Mouse (Mus musculus): ENCODE data around the gene Camta1. TPM values are rescaled to one million over a fixed set of nuclear protein-coding genes. Genes with fewer than 3 reads are reported as not detected.

Gene Camta1
- polyA plus RNA-seq, 1 experiment from 2014 or later, result 83.5 TPM

- H3K4me2 ChIP-seq (replicated peaks; ENCODE audit: low read depth, low read length), result no peak overlapping the region
- 93% methylated on average over 7 of the region's 7 CpGs for whole genome bisulfite sequencing
- H3K27ac ChIP-seq (ENCODE audit: low read length), result no peak overlapping the region
- no peaks in the 10 kb centered on the region for H3K36me3 ChIP-seq (ENCODE audit: insufficient read depth, low read length)
- no peaks in the 10 kb centered on the region for H3K9me3 ChIP-seq (ENCODE audit: low read length)
- no peak overlapping the region for H3K4me3 ChIP-seq (ENCODE audit: low read length)
- peaks cover 5% of the 10 kb centered on the region; the same call in 1 of the 2 replicates for H3K4me1 ChIP-seq (ENCODE audit: insufficient read depth, low read length)
- H3K9ac ChIP-seq (replicated peaks; ENCODE audit: low read length), result no peak overlapping the region
- no peaks in the 10 kb centered on the region for H3K27me3 ChIP-seq (ENCODE audit: insufficient read depth, low read length)
- ATAC-seq (ENCODE audit: low FRiP score, low TSS enrichment), result no peak
Measured at GRCm38 (mm10) chr4:151414952-151415351, 446.7 kb downstream of the Camta1 start.

GRCm38 (mm10) chr4:151411641-151412061 is 450.0 kb downstream of the Camta1 start:
- Histone ChIP-seq H3K4me3 (ENCODE audit: low read length) (no peak overlapping the region), H3K4me2 (replicated peaks; ENCODE audit: low read depth, low read length) (no peak overlapping the region), H3K4me1 (ENCODE audit: insufficient read depth, low read length) (peaks cover 5% of the 10 kb centered on the region; the same call in 1 of the 2 replicates), H3K36me3 (ENCODE audit: insufficient read depth, low read length) (no peaks in the 10 kb centered on the region), H3K27ac (ENCODE audit: low read length) (no peak overlapping the region), H3K27me3 (ENCODE audit: insufficient read depth, low read length) (no peaks in the 10 kb centered on the region), H3K9ac (replicated peaks; ENCODE audit: low read length) (no peak overlapping the region), H3K9me3 (ENCODE audit: low read length) (no peaks in the 10 kb centered on the region)
- no peak for ATAC-seq (ENCODE audit: low FRiP score, low TSS enrichment)
- 27% methylated on average over 14 of the region's 14 CpGs for WGBS

DNA sequence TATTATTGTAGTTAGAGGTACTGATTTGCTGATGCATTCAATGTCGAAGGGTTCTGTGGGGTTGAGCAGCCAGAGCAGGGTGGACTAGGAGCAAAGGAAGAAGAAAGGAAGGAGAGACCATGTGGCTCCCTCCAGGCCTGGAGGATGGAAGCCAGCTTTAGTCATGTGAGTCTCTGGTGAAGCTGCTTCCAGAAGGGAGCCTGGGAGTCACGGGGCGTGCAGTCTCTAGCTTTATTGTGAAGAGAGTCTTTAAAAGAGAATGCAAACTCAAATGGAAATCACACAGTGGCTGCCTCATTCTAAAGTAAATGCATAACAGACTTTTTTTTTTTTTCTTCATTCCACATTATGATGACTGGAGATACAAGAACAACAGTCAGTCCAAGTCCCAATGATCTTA is 450.7 kb downstream of the Camta1 start:
- Histone ChIP-seq H3K9ac (replicated peaks; ENCODE audit: low read length) (no peak overlapping the region), H3K4me3 (ENCODE audit: low read length) (no peak overlapping the region), H3K27me3 (ENCODE audit: insufficient read depth, low read length) (no peaks in the 10 kb centered on the region), H3K27ac (ENCODE audit: low read length) (no peak overlapping the region), H3K36me3 (ENCODE audit: insufficient read depth, low read length) (no peaks in the 10 kb centered on the region), H3K4me1 (ENCODE audit: insufficient read depth, low read length) (peaks cover 5% of the 10 kb centered on the region; the same call in 1 of the 2 replicates), H3K9me3 (ENCODE audit: low read length) (no peaks in the 10 kb centered on the region), H3K4me2 (replicated peaks; ENCODE audit: low read depth, low read length) (no peak overlapping the region)
- no peak for ATAC-seq (ENCODE audit: low FRiP score, low TSS enrichment)
- WGBS, result 68% methylated on average over 3 of the region's 3 CpGs

- no peaks in the 10 kb centered on the region for H3K27me3 ChIP-seq (ENCODE audit: insufficient read depth, low read length)
- no peaks in the 10 kb centered on the region for H3K36me3 ChIP-seq (ENCODE audit: insufficient read depth, low read length)
- H3K9me3 ChIP-seq (ENCODE audit: low read length), result no peaks in the 10 kb centered on the region
- H3K9ac ChIP-seq (replicated peaks; ENCODE audit: low read length), result no peak overlapping the region
- no peak overlapping the region for H3K27ac ChIP-seq (ENCODE audit: low read length)
- no peak overlapping the region for H3K4me3 ChIP-seq (ENCODE audit: low read length)
- no peak overlapping the region for H3K4me2 ChIP-seq (replicated peaks; ENCODE audit: low read depth, low read length)
- H3K4me1 ChIP-seq (ENCODE audit: insufficient read depth, low read length), result peaks cover 6% of the 10 kb centered on the region; the same call in 1 of the 2 replicates
- 82% methylated on average over 6 of the region's 6 CpGs for WGBS
- ATAC-seq (ENCODE audit: low FRiP score, low TSS enrichment), result no peak
Measured at GRCm38 (mm10) chr4:151409291-151409690, 452.4 kb downstream of the Camta1 start.

DNA sequence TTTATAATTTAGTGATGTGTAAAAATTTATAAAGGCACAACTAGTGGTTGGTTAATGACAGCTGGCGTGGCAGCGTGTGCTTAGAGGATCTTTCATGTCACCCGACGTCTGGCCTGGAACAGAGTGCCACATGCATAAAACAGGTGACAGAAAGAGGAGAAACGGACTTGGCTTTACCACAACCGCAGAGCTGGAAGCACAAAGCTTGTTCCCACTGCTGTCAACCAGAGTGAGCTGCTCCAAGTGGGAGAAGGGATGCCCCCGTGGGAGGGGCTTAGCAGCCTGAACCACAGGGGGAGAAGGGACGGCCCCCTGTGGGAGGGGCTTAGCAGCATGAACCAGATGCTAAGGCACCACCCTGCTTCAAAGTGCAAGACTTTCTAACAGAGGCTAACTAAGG is 452.9 kb downstream of the Camta1 start:
- no peak for ATAC-seq (ENCODE audit: low FRiP score, low TSS enrichment)

GRCm38 (mm10) chr4:151408246-151408645 is 453.4 kb downstream of the Camta1 start:
- Histone ChIP-seq H3K27ac (ENCODE audit: low read length) (no peak overlapping the region), H3K4me2 (replicated peaks; ENCODE audit: low read depth, low read length) (no peak overlapping the region), H3K4me3 (ENCODE audit: low read length) (no peak overlapping the region), H3K9me3 (ENCODE audit: low read length) (no peaks in the 10 kb centered on the region), H3K4me1 (ENCODE audit: insufficient read depth, low read length) (peaks cover 8% of the 10 kb centered on the region; the same call in 1 of the 2 replicates), H3K27me3 (ENCODE audit: insufficient read depth, low read length) (no peaks in the 10 kb centered on the region), H3K9ac (replicated peaks; ENCODE audit: low read length) (no peak overlapping the region), H3K36me3 (ENCODE audit: insufficient read depth, low read length) (no peaks in the 10 kb centered on the region)
- WGBS, result 91% methylated on average over 4 of the region's 4 CpGs
- ATAC-seq (ENCODE audit: low FRiP score, low TSS enrichment), result no peak

More for the DNA sequence above, 452.9 kb downstream of the Camta1 start:
- Histone ChIP-seq H3K9me3 (ENCODE audit: low read length) (no peaks in the 10 kb centered on the region), H3K4me2 (replicated peaks; ENCODE audit: low read depth, low read length) (no peak overlapping the region), H3K27me3 (ENCODE audit: insufficient read depth, low read length) (no peaks in the 10 kb centered on the region), H3K27ac (ENCODE audit: low read length) (no peak overlapping the region), H3K4me3 (ENCODE audit: low read length) (no peak overlapping the region), H3K4me1 (ENCODE audit: insufficient read depth, low read length) (peaks cover 8% of the 10 kb centered on the region; the same call in 1 of the 2 replicates), H3K9ac (replicated peaks; ENCODE audit: low read length) (no peak overlapping the region), H3K36me3 (ENCODE audit: insufficient read depth, low read length) (no peaks in the 10 kb centered on the region)
- WGBS, result 54% methylated on average over 8 of the region's 8 CpGs

DNA sequence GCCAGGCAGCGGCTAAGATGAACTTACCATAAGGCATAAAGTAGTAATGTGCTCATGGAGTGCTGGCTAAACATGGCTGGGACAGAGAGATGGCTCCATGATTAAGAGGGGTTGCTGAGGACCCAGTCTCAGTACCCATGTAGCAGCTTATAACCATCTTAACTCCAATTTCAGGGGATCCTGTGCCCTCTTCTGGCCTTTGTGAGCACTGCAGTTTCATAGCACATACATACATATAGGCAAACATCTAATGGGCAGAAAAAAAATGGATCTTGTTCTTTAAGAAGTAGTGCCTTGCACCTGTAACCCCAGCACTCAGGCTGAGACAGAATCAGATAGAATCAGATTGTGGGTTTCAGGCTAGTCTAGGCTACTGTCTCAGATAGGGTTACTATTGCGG is 454.5 kb downstream of the Camta1 start:
- Histone ChIP-seq H3K9me3 (ENCODE audit: low read length) (no peaks in the 10 kb centered on the region), H3K27ac (ENCODE audit: low read length) (no peak overlapping the region), H3K4me2 (replicated peaks; ENCODE audit: low read depth, low read length) (no peak overlapping the region), H3K9ac (replicated peaks; ENCODE audit: low read length) (no peak overlapping the region), H3K4me1 (ENCODE audit: insufficient read depth, low read length) (peaks cover 8% of the 10 kb centered on the region; the same call in 1 of the 2 replicates), H3K36me3 (ENCODE audit: insufficient read depth, low read length) (no peaks in the 10 kb centered on the region), H3K27me3 (ENCODE audit: insufficient read depth, low read length) (no peaks in the 10 kb centered on the region), H3K4me3 (ENCODE audit: low read length) (no peak overlapping the region)
- no peak for ATAC-seq (ENCODE audit: low FRiP score, low TSS enrichment)
- 93% methylated on average over 2 of the region's 2 CpGs for WGBS

DNA sequence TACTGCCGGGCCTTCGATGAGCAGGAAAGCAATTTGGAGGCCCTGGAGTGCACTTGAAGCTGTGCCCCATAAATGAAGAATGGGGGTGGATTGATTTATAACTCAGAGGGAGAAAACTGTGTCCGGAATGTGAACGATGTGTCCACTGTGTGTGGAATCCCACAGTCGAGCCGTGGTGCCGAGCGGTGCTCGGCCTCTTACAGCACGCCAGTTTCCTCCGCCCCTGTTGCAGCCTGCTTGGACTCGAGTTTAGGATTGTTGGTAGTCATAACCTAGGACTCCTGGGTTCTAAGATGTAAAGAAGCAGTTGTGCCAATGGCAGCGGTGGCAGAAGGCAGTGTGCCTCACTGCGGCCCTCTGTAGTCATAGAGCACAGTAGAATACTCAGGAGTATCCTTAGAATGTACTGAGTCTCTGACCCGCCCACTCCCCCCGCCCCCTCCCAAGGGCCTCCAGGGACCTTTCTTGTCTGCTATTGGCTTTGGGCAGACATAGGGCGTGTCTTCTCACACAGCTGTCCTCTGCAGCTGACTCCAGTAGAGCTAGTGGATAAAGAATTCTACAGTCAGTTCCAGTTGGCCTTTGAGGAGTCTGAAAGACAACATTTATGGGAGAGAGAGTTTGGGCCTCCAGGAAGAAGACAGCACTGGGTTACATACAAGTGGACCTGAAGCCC is 457.0 kb downstream of the Camta1 start:
- H3K27ac ChIP-seq (ENCODE audit: low read length), result no peak overlapping the region
- H3K27me3 ChIP-seq (ENCODE audit: insufficient read depth, low read length), result no peaks in the 10 kb centered on the region
- H3K4me2 ChIP-seq (replicated peaks; ENCODE audit: low read depth, low read length), result peak overlapping the region; percentile 7; the same call in 1 of the 2 replicates
- H3K36me3 ChIP-seq (ENCODE audit: insufficient read depth, low read length), result no peaks in the 10 kb centered on the region
- WGBS, result 23% methylated on average over 17 of the region's 17 CpGs
- peak; percentile 79 for ATAC-seq (ENCODE audit: low FRiP score, low TSS enrichment)
- 0 out of 2 replicates have a peak, but pooled peaks cover 3% of the 10 kb centered on the region for H3K4me1 ChIP-seq (ENCODE audit: insufficient read depth, low read length)
- H3K9me3 ChIP-seq (ENCODE audit: low read length), result no peaks in the 10 kb centered on the region
- no peak overlapping the region for H3K4me3 ChIP-seq (ENCODE audit: low read length)
- no peak overlapping the region for H3K9ac ChIP-seq (replicated peaks; ENCODE audit: low read length)

GRCm38 (mm10) chr4:151401685-151402397 is 459.8 kb downstream of the Camta1 start:
- no peak for ATAC-seq (ENCODE audit: low FRiP score, low TSS enrichment)
- H3K4me2 ChIP-seq (replicated peaks; ENCODE audit: low read depth, low read length), result no peak overlapping the region
- WGBS, result 52% methylated on average over 22 of the region's 22 CpGs
- H3K9ac ChIP-seq (replicated peaks; ENCODE audit: low read length), result no peak overlapping the region
- no peak overlapping the region for H3K4me3 ChIP-seq (ENCODE audit: low read length)
- no peaks in the 10 kb centered on the region for H3K36me3 ChIP-seq (ENCODE audit: insufficient read depth, low read length)
- H3K27me3 ChIP-seq (ENCODE audit: insufficient read depth, low read length), result no peaks in the 10 kb centered on the region
- H3K4me1 ChIP-seq (ENCODE audit: insufficient read depth, low read length), result 0 out of 2 replicates have a peak, but pooled peaks cover 3% of the 10 kb centered on the region
- no peak overlapping the region for H3K27ac ChIP-seq (ENCODE audit: low read length)
- H3K9me3 ChIP-seq (ENCODE audit: low read length), result no peaks in the 10 kb centered on the region

- ATAC-seq (ENCODE audit: low FRiP score, low TSS enrichment), result no peak
- H3K27me3 ChIP-seq (ENCODE audit: insufficient read depth, low read length), result no peaks in the 10 kb centered on the region
- H3K36me3 ChIP-seq (ENCODE audit: insufficient read depth, low read length), result no peaks in the 10 kb centered on the region
- H3K9me3 ChIP-seq (ENCODE audit: low read length), result no peaks in the 10 kb centered on the region
- H3K4me3 ChIP-seq (ENCODE audit: low read length), result no peak overlapping the region
- no peak overlapping the region for H3K9ac ChIP-seq (replicated peaks; ENCODE audit: low read length)
- H3K27ac ChIP-seq (ENCODE audit: low read length), result no peak overlapping the region
- 84% methylated on average over 7 of the region's 7 CpGs for WGBS
- H3K4me1 ChIP-seq (ENCODE audit: insufficient read depth, low read length), result no peaks in the 10 kb centered on the region
- no peak overlapping the region for H3K4me2 ChIP-seq (replicated peaks; ENCODE audit: low read depth, low read length)
Measured at GRCm38 (mm10) chr4:151396536-151396935, 465.1 kb downstream of the Camta1 start.

All from kidney, embryonic 16.5 days (tissue).